ENCODE assay signal across 19 mouse cellular contexts in the genomic region with DNA sequence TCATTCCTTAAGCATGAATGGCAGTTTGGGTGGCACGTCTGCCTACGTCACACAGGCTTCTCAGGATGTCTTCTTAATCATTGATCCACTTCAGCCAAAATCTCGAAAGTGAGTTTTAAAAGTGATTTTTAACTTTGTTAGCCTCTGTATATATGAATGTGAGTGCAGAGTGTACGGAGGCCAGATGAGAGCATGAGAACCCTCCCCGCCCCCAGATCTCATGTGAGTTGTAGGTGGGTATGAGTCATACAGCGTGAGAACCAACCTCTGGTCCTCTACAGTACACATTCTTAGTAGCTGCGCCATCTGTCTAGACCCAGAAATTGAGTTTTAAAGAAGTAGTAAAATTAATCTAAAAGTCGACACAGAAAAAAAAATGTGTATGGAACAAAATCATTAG.
DNase-seq lines count a peak whose midpoint lies in the region; TF ChIP-seq lines count a peak whose summit lies in the region.
"Had no signal": no experiment of that assay in that cellular context is flagged by ENCODE, and none has a peak within 500 bp of the region (broad histone marks: within the 10 kb centered on the region; RNA-seq: fewer than 3 reads in every experiment).

No protein-coding gene starts in this region.

- no peaks in the 10 kb centered on the region for H3K27me3 ChIP-seq in CH12.LX (replicated peaks)
- H3K27me3 ChIP-seq in thymus, adult 2 months (ENCODE audit: control insufficient read depth, insufficient read depth, low read length): no peaks in the 10 kb centered on the region
- H3K27me3 ChIP-seq: embryonic facial prominence, embryonic 12.5 days; hindbrain, embryonic 13.5 days; liver, embryonic 13.5 days; neural tube, embryonic 12.5 days had no signal

- H3K4me3 ChIP-seq in CH12.LX (replicated peaks in 1 of 3; ENCODE audit: low read depth in 2 of 3, low read length in 2 of 3, poor library complexity in 1 of 3): no peak overlapping the region
- H3K4me3 ChIP-seq in left cerebral cortex, adult 2 months: no peak overlapping the region
- no peak overlapping the region for H3K4me3 ChIP-seq in thymus, adult 2 months (ENCODE audit: control insufficient read depth, insufficient read depth, low read length)
- H3K4me3 ChIP-seq: embryonic facial prominence, embryonic 12.5 days; hindbrain, embryonic 13.5 days; liver, embryonic 13.5 days; neural tube, embryonic 12.5 days had no signal

- H3K9ac ChIP-seq in CH12.LX (ENCODE audit: insufficient read depth, low read depth): no peak overlapping the region
- H3K9ac ChIP-seq: embryonic facial prominence, embryonic 12.5 days; forebrain, postnatal 0 days; hindbrain, embryonic 13.5 days; liver, embryonic 13.5 days; neural tube, embryonic 12.5 days had no signal

- in situ Hi-C loops in CH12.LX (cut with MboI; ENCODE audit: low pct_ligation_motif_present, low pct_unique_long_range_greater_than_20kb, low sequenced_read_pairs): no loop called here

- dilution Hi-C loops in CH12.LX (cut with MboI; ENCODE audit: extremely low pct_ligation_motif_present, extremely low pct_unique_long_range_greater_than_20kb, low sequenced_read_pairs): no loop called here

- TF ChIP-seq EP300 in CH12.LX (IDR thresholded peaks at IDR 0.05; ENCODE audit: low read length): no peak

- no peaks in the 10 kb centered on the region for H3K79me2 ChIP-seq in CH12.LX (replicated peaks; ENCODE audit: control insufficient read depth, extremely low read depth, insufficient read depth, poor library complexity, severe bottlenecking)

- no peak for TF ChIP-seq RAD21 in CH12.LX (IDR thresholded peaks at IDR 0.05; ENCODE audit: low read depth, low read length)

- DNase-seq in layer of hippocampus, adult 9-11 months: peak; percentile 38
- DNase-seq in layer of hippocampus, postnatal 36 days: no peak
- peak; percentile 2 for DNase-seq in CH12.LX (ENCODE audit: extremely low read depth)
- peak; percentile 39 to 41 for DNase-seq in left cerebral cortex, adult 2 months (ENCODE audit: extremely low spot score in 1 of 2, low spot score in 2 of 2)
- DNase-seq in right cerebral cortex, postnatal 25 days: peak; percentile 35
- DNase-seq in cerebellum, postnatal 36 days: no peak
- no peak for DNase-seq in thymus, adult 2 months
- DNase-seq: adrenal gland, adult 2 months; cerebellum, adult 11-12 months; forebrain, postnatal 0 days; gastrocnemius, postnatal 25 days; heart, postnatal 14 days; kidney, postnatal 4 days; liver, embryonic 13.5 days; thymus, adult 18-20 months had no signal

- intact Hi-C loops in left cerebral cortex, adult 2 months (cut with DNase I): loop anchor here (5.0 kb wide), 2 partner anchors 104 to 331 kb away; partner anchors contain the start of gene Ldb2

- no peak for TF ChIP-seq POLR2A in CH12.LX (IDR thresholded peaks at IDR 0.05; ENCODE audit: low read depth, low read length)
- no peak for TF ChIP-seq POLR2A in thymus, adult 2 months (IDR thresholded peaks at IDR 0.05; ENCODE audit: control insufficient read depth, extremely low read depth, insufficient read depth, low read length, poor library complexity)

- H3K27ac ChIP-seq in CH12.LX (ENCODE audit: insufficient read depth, low read depth): no peak overlapping the region
- H3K27ac ChIP-seq in left cerebral cortex, adult 2 months: no peak overlapping the region
- H3K27ac ChIP-seq in thymus, adult 2 months (ENCODE audit: control insufficient read depth, insufficient read depth, low read length): no peak overlapping the region
- H3K27ac ChIP-seq: embryonic facial prominence, embryonic 12.5 days; hindbrain, embryonic 13.5 days; liver, embryonic 13.5 days; neural tube, embryonic 12.5 days had no signal

- no peak for TF ChIP-seq CTCF in CH12.LX (conservative IDR thresholded peaks at IDR 0.05 in 1 of 2, IDR thresholded peaks at IDR 0.05 in 1 of 2; ENCODE audit: low read depth in 2 of 2, low read length in 2 of 2)
- no peak for TF ChIP-seq CTCF in left cerebral cortex, adult 2 months (IDR thresholded peaks at IDR 0.05)
- TF ChIP-seq CTCF in thymus, adult 2 months (IDR thresholded peaks at IDR 0.05; ENCODE audit: borderline replicate concordance, control insufficient read depth, extremely low read depth, insufficient read depth, low read length, poor library complexity): no peak

- no peaks in the 10 kb centered on the region for H3K9me3 ChIP-seq in CH12.LX (replicated peaks; ENCODE audit: low read length)
- H3K9me3 ChIP-seq: embryonic facial prominence, embryonic 12.5 days; hindbrain, embryonic 13.5 days; liver, embryonic 13.5 days; neural tube, embryonic 12.5 days had no signal

- H3K36me3 ChIP-seq in CH12.LX (replicated peaks in 1 of 2; ENCODE audit: control insufficient read depth in 1 of 2, insufficient read depth in 1 of 2, low read length in 1 of 2): no peaks in the 10 kb centered on the region
- no peaks in the 10 kb centered on the region for H3K36me3 ChIP-seq in thymus, adult 2 months (ENCODE audit: control insufficient read depth, insufficient read depth, low read length)
- H3K36me3 ChIP-seq: embryonic facial prominence, embryonic 12.5 days; hindbrain, embryonic 13.5 days; liver, embryonic 13.5 days; neural tube, embryonic 12.5 days had no signal

- no peaks in the 10 kb centered on the region for H3K4me1 ChIP-seq in CH12.LX (ENCODE audit: control insufficient read depth in 1 of 2, insufficient read depth in 2 of 2)
- H3K4me1 ChIP-seq in thymus, adult 2 months (replicated peaks; ENCODE audit: control insufficient read depth, insufficient read depth, low read length): no peaks in the 10 kb centered on the region
- H3K4me1 ChIP-seq: embryonic facial prominence, embryonic 12.5 days; hindbrain, embryonic 13.5 days; liver, embryonic 13.5 days; neural tube, embryonic 12.5 days had no signal

- 90% methylated on average over 8 of the region's 8 CpGs for WGBS in thymus, adult 2 months

- no peak overlapping the region for H3K4me2 ChIP-seq in CH12.LX (ENCODE audit: insufficient read depth, low read depth, poor library complexity, severe bottlenecking)
- H3K4me2 ChIP-seq: embryonic facial prominence, embryonic 12.5 days; heart, embryonic 11.5 days; hindbrain, embryonic 13.5 days; liver, embryonic 13.5 days; neural tube, embryonic 12.5 days had no signal

TF ChIP-seq in CH12.LX, 34 proteins besides CTCF, POLR2A, EP300 and RAD21:
- no peak for TF ChIP-seq SIN3A (IDR thresholded peaks at IDR 0.05; ENCODE audit: low read length)
- peak; percentile 64 for TF ChIP-seq BHLHE40 (IDR thresholded peaks at IDR 0.05; ENCODE audit: low read depth, low read length)

Comparison
In these comparisons a context has a peak if more than half of its experiments do, and no peak if none do; other contexts are left out.
1. DNase-seq: peak in layer of hippocampus, adult 9-11 months (single experiment), CH12.LX (single experiment), left cerebral cortex, adult 2 months (2 of 2) and right cerebral cortex, postnatal 25 days (single experiment); none in layer of hippocampus, postnatal 36 days (0 of 2), cerebellum, postnatal 36 days (0 of 2) and thymus, adult 2 months (single experiment).